Mouse (Mus musculus): ENCODE measurements around the gene Gpr132. TPM values are rescaled to one million over a fixed set of nuclear protein-coding genes. Genes with fewer than 3 reads are reported as not detected.

Gene Gpr132
- total and polyA plus RNA-seq, 3 experiments = 0.11 to 0.14 TPM; not detected in 1

DNA sequence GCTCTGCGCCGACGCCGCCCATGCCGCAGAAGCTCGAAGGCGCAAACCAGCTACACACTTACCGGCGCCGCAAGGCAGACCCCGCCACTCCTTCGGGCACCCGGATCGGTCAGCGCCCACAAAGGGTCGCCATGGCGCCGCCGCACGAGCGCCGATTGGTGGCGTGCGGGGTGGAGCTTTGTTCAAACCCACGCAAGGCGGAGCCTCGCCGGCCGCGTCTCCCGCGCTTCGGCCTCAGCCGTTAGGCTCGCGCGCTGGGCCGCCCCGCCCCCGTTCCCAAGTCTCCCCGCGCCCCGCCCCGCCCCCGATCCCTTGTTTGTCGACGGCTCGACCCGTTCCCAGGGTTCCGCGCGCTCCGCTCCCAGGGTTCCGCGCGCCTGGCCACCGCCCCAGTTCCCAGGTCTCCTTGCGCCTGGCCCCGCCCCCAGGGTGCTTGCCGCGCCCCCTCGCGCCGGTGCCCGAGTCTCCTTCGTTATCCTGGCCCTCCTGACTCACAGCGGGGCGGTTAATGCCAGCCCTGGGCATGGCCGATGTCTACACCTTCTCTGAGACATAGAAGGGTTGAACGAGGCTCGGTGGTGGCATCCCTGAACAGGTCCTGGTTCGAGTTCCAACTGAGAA is 38.7 kb downstream of the Gpr132 start, which contains the start of gene Cdca4:
Gene Cdca4, minus strand, starts transcription at position 180 of the 621 bp plus-strand sequence.
- peak within 1 kb of the TSS; percentile 83 for H3K4me3 ChIP-seq (ENCODE audit: low read depth, low read length)
- no peaks in the 10 kb centered on the region for H3K27me3 ChIP-seq (ENCODE audit: insufficient read depth, low read length)
- ATAC-seq (ENCODE audit: extremely low read depth, insufficient number of reproducible peaks, low FRiP score, poor library complexity, severe bottlenecking) (peak; percentile 73), DNase-seq (ENCODE audit: low spot score) (peak; percentile 100)
- H3K9me3 ChIP-seq (replicated peaks) = no peaks in the 10 kb centered on the region
- peaks cover 79% of the 10 kb centered on the region for H3K4me1 ChIP-seq (ENCODE audit: insufficient read depth, low read depth, low read length)
- no peak for TF ChIP-seq GATA2 (IDR thresholded peaks at IDR 0.05; ENCODE audit: borderline replicate concordance, low read depth, low read length)
- TF ChIP-seq CTCF (IDR thresholded peaks at IDR 0.05; ENCODE audit: low read depth, low read length) = no peak
- TF ChIP-seq POLR2AphosphoS5 (IDR thresholded peaks at IDR 0.05; ENCODE audit: insufficient replicate concordance, low read depth, low read length) = no peak
- no peak for TF ChIP-seq TAL1 (conservative IDR thresholded peaks at IDR 0.05; ENCODE audit: low read depth, low read length)
- no peak for TF ChIP-seq GATA1 (IDR thresholded peaks at IDR 0.05; ENCODE audit: borderline replicate concordance, low read length)
- H3K36me3 ChIP-seq (replicated peaks) = peaks cover 55% of the 10 kb centered on the region

DNA sequence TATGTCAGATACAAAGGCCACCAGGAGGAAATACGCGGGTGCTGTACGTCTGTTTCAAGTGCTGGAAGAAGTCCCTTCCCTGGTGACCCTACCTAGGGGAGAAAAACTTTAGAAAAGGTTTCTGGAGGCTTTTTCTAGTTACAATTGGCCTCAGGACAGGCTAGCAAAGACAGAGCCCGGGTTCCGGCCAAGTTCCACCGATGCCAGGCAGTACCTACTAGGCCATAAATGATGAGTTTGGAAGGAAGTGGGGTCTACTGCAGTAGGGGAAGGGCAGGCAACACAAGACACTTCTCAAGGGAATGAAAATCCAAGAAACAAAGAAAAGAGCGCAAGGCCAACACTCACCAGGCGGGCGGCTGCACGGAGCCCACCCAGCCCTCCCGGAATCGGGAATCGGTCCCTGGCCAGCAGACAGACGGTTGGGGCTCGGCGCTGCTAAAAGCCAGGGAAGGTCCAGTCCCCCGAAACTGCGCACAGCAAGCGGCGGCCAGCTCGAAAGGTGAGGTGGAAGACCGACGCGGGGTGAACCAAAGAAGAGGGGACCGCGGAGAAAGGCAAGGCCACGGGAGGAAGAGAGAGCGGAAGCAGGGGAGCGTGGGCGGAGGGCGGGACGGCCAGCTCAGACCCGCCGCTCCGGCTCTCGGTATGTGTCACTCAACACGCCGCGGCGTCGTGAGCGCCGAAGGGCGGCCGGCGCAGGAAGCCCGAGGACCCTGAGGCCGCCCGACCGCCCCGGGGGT is 39.4 kb downstream of the Gpr132 start:
- Histone ChIP-seq H3K27me3 (ENCODE audit: insufficient read depth, low read length) (no peaks in the 10 kb centered on the region), H3K9me3 (replicated peaks) (no peaks in the 10 kb centered on the region), H3K36me3 (replicated peaks) (peaks cover 61% of the 10 kb centered on the region), H3K4me3 (ENCODE audit: low read depth, low read length) (peak overlapping the region; percentile 83), H3K4me1 (ENCODE audit: insufficient read depth, low read depth, low read length) (peaks cover 79% of the 10 kb centered on the region)
- TF ChIP-seq CTCF (IDR thresholded peaks at IDR 0.05; ENCODE audit: low read depth, low read length) (no peak), GATA1 (IDR thresholded peaks at IDR 0.05; ENCODE audit: borderline replicate concordance, low read length) (no peak), GATA2 (IDR thresholded peaks at IDR 0.05; ENCODE audit: borderline replicate concordance, low read depth, low read length) (no peak)
- DNase-seq (ENCODE audit: low spot score) (peak; percentile 98), ATAC-seq (ENCODE audit: extremely low read depth, insufficient number of reproducible peaks, low FRiP score, poor library complexity, severe bottlenecking) (0 out of 2 replicates have a peak, but pooled peaks have one; percentile 19)

DNA sequence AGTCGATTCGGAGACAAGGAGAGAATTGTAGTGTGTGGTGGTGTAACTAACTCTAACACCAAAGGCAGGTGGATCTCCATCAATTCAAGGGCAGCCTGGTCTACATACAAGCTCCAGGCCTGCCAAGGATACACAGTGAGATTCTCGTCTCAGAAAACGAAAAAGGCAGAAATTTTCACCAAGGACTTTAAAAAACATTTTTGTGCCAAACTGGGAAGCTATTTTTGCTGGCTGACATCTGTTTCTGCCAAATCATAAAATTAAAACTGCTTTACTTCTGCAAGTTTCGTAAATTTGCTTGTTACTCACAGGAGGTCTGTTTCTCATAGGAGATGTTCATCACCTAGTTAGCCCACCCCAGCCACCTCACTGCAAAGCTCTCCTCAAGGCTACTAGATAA is 42.1 kb downstream of the Gpr132 start:
- H3K4me1 ChIP-seq (ENCODE audit: insufficient read depth, low read depth, low read length) = peaks cover 79% of the 10 kb centered on the region

DNA sequence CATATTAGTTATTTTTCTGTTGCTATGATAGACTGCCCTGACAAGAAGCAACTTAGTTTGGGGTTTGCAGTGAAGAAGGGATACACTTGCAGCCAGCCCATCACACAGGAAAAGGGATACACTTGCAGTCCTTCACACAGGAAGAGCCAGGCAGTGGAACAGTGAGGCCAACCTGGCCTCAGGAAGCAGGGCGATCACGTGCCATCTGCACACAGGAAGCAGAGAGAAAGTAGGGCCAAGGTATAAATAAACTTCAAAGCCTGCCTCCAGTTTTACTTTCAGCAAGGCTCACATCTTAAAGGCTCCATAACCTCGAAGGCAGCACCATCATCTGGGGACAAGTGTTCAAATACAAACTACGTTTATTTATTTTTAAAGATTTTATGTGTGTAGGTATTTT is 44.8 kb downstream of the Gpr132 start:
- no peak overlapping the region; the same call in 1 of the 2 replicates for H3K4me3 ChIP-seq (ENCODE audit: low read depth, low read length)
- peaks cover 97% of the 10 kb centered on the region for H3K36me3 ChIP-seq (replicated peaks)
- no peaks in the 10 kb centered on the region for H3K9me3 ChIP-seq (replicated peaks)
- DNase-seq (ENCODE audit: low spot score) (no peak), ATAC-seq (ENCODE audit: extremely low read depth, insufficient number of reproducible peaks, low FRiP score, poor library complexity, severe bottlenecking) (no peak)
- H3K27me3 ChIP-seq (ENCODE audit: insufficient read depth, low read length) = no peaks in the 10 kb centered on the region
- peaks cover 82% of the 10 kb centered on the region for H3K4me1 ChIP-seq (ENCODE audit: insufficient read depth, low read depth, low read length)
- TF ChIP-seq POLR2AphosphoS5 (IDR thresholded peaks at IDR 0.05; ENCODE audit: insufficient replicate concordance, low read depth, low read length) = no peak
- TF ChIP-seq GATA2 (IDR thresholded peaks at IDR 0.05; ENCODE audit: borderline replicate concordance, low read depth, low read length) = no peak
- TF ChIP-seq CTCF (IDR thresholded peaks at IDR 0.05; ENCODE audit: low read depth, low read length) = no peak
- no peak for TF ChIP-seq TAL1 (conservative IDR thresholded peaks at IDR 0.05; ENCODE audit: low read depth, low read length)
- no peak for TF ChIP-seq GATA1 (IDR thresholded peaks at IDR 0.05; ENCODE audit: borderline replicate concordance, low read length)

More for the DNA sequence above, 42.1 kb downstream of the Gpr132 start:
- Histone ChIP-seq H3K9me3 (replicated peaks) (no peaks in the 10 kb centered on the region), H3K27me3 (ENCODE audit: insufficient read depth, low read length) (no peaks in the 10 kb centered on the region), H3K4me3 (ENCODE audit: low read depth, low read length) (peak overlapping the region; percentile 53; the same call in 1 of the 2 replicates), H3K36me3 (replicated peaks) (peaks cover 71% of the 10 kb centered on the region)
- no peak for ATAC-seq (ENCODE audit: extremely low read depth, insufficient number of reproducible peaks, low FRiP score, poor library complexity, severe bottlenecking)
- TF ChIP-seq GATA2 (IDR thresholded peaks at IDR 0.05; ENCODE audit: borderline replicate concordance, low read depth, low read length) (no peak), POLR2AphosphoS5 (IDR thresholded peaks at IDR 0.05; ENCODE audit: insufficient replicate concordance, low read depth, low read length) (no peak)
- DNase-seq (ENCODE audit: low spot score) = no peak

DNA sequence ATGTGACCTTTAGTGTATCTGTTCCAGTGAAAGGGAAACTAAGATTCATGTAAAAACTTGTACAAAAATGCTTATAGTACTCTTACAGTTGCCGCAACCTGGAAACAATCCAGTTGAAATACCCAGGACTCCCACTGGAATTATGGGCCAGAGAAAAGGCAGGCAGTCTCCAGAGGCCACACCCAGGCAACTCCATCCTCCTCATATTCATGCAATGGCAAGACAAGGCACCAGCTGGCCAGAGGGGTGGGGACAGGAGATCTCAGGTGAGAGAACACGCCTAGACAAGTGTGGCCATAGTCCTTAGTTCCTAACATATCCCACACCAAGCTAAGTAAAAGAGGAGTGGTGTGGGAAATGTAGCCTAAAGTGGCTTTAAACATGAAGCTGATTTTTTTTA is 45.4 kb downstream of the Gpr132 start:
- Histone ChIP-seq H3K27me3 (ENCODE audit: insufficient read depth, low read length) (no peaks in the 10 kb centered on the region), H3K36me3 (replicated peaks) (peaks cover 97% of the 10 kb centered on the region), H3K9me3 (replicated peaks) (no peaks in the 10 kb centered on the region), H3K4me1 (ENCODE audit: insufficient read depth, low read depth, low read length) (peaks cover 80% of the 10 kb centered on the region), H3K4me3 (ENCODE audit: low read depth, low read length) (no peak overlapping the region)
- DNase-seq (ENCODE audit: low spot score) (no peak), ATAC-seq (ENCODE audit: extremely low read depth, insufficient number of reproducible peaks, low FRiP score, poor library complexity, severe bottlenecking) (no peak)
- no peak for TF ChIP-seq POLR2AphosphoS5 (IDR thresholded peaks at IDR 0.05; ENCODE audit: insufficient replicate concordance, low read depth, low read length)

DNA sequence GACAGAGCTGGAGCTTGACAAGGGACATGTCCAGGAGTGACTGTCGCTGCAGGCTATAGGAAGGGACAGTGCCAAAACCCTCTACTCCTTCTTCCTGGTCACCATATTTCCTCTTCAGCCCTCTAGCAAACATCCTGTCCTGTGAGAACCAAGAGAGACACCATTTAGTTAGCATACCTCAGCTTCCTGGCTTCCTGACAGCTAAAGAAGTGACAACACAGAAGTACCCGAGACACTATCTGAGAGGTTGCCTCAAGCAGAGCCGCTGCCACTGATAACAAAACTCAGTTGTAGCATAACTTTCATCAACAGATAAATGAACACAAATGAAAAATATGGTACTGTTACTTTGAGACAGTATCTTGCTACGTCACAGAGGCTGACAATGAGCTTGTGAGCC is 46.1 kb downstream of the Gpr132 start:
- H3K4me1 ChIP-seq (ENCODE audit: insufficient read depth, low read depth, low read length) = peaks cover 73% of the 10 kb centered on the region
- DNase-seq (ENCODE audit: low spot score) (no peak), ATAC-seq (ENCODE audit: extremely low read depth, insufficient number of reproducible peaks, low FRiP score, poor library complexity, severe bottlenecking) (no peak)
- H3K36me3 ChIP-seq (replicated peaks) = peaks cover 97% of the 10 kb centered on the region
- no peaks in the 10 kb centered on the region for H3K27me3 ChIP-seq (ENCODE audit: insufficient read depth, low read length)
- H3K9me3 ChIP-seq (replicated peaks) = no peaks in the 10 kb centered on the region
- peak overlapping the region; percentile 7; the same call in 1 of the 2 replicates for H3K4me3 ChIP-seq (ENCODE audit: low read depth, low read length)
- no peak for TF ChIP-seq POLR2AphosphoS5 (IDR thresholded peaks at IDR 0.05; ENCODE audit: insufficient replicate concordance, low read depth, low read length)
- TF ChIP-seq GATA1 (IDR thresholded peaks at IDR 0.05; ENCODE audit: borderline replicate concordance, low read length) = no peak
- TF ChIP-seq TAL1 (conservative IDR thresholded peaks at IDR 0.05; ENCODE audit: low read depth, low read length) = no peak
- TF ChIP-seq CTCF (IDR thresholded peaks at IDR 0.05; ENCODE audit: low read depth, low read length) = no peak
- no peak for TF ChIP-seq GATA2 (IDR thresholded peaks at IDR 0.05; ENCODE audit: borderline replicate concordance, low read depth, low read length)
